Mouse (Mus musculus): ENCODE results near the gene Slc51b. TPM values are rescaled to one million over a fixed set of nuclear protein-coding genes. Genes with fewer than 3 reads are reported as not detected.

The Slc51b gene
- polyA plus RNA-seq, 1 experiment, result not detected

DNA sequence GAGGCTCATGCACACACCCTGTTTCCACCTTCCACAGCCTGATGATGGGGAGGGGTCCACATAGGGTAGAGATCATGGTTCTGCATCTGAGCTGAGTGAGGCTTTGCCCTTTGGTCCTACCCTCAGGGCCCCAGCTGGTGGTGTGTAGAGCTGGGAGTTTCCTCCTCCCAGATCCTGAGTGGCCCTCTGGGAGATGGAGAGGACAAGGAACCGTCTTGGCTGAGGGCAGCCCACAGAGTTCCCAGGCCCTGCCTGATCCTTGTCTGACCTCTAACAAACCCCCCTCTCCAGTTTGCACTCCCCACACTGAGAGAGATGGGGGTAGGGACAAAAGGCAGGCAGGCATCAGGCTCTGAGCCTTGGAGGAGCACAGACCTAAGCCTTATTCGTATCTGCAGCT, 28.4 kb downstream of the Slc51b start:
- H3K27me3 ChIP-seq (ENCODE audit: control insufficient read depth, insufficient read depth, low read length, poor library complexity, severe bottlenecking), result peaks cover 4% of the 10 kb centered on the region
- H3K9me3 ChIP-seq (replicated peaks; ENCODE audit: control insufficient read depth, insufficient read depth, low read length, poor library complexity, severe bottlenecking), result no peaks in the 10 kb centered on the region
- H3K4me1 ChIP-seq (ENCODE audit: control insufficient read depth, insufficient read depth, low read length), result no peaks in the 10 kb centered on the region
- H3K4me3 ChIP-seq (ENCODE audit: low read depth, low read length), result no peak overlapping the region
- TF ChIP-seq EP300 (IDR thresholded peaks at IDR 0.05; ENCODE audit: insufficient read depth, low read depth, low read length), result no peak
- H3K36me3 ChIP-seq (ENCODE audit: control insufficient read depth, insufficient read depth, low read length, poor library complexity, severe bottlenecking), result no peaks in the 10 kb centered on the region
- H3K27ac ChIP-seq (ENCODE audit: insufficient read depth, low read length), result no peak overlapping the region
- no peak overlapping the region for H3K9ac ChIP-seq (ENCODE audit: low read depth, poor library complexity, severe bottlenecking)

DNA sequence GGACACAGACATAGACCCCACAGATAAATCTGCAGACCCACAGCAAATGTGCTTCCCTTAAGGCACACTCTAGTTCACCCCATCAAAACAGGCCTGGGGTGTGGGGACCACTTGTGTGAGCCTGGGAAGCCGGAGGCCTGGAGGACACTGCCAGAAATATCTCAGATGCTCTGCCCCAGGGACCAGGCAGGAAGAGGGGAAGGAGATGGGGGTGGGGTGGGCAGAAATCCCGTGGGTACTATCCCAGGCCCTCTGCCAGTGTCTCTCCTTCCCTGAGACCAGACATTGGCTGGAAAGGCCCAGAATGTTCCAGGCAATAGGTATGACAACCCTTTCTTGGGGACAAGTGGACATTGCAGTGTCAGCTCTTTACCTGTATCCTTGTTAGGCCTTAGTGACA, 29.1 kb downstream of the Slc51b start:
- H3K9ac ChIP-seq (ENCODE audit: low read depth, poor library complexity, severe bottlenecking), result no peak overlapping the region
- H3K27me3 ChIP-seq (ENCODE audit: control insufficient read depth, insufficient read depth, low read length, poor library complexity, severe bottlenecking), result peaks cover 4% of the 10 kb centered on the region
- H3K36me3 ChIP-seq (ENCODE audit: control insufficient read depth, insufficient read depth, low read length, poor library complexity, severe bottlenecking), result no peaks in the 10 kb centered on the region
- H3K4me3 ChIP-seq (ENCODE audit: low read depth, low read length), result no peak overlapping the region
- no peaks in the 10 kb centered on the region for H3K9me3 ChIP-seq (replicated peaks; ENCODE audit: control insufficient read depth, insufficient read depth, low read length, poor library complexity, severe bottlenecking)
- no peak overlapping the region for H3K27ac ChIP-seq (ENCODE audit: insufficient read depth, low read length)
- TF ChIP-seq POLR2A (IDR thresholded peaks at IDR 0.05; ENCODE audit: insufficient read depth, low read length) (no peak), CTCF (IDR thresholded peaks at IDR 0.05; ENCODE audit: low read depth, low read length) (no peak)
- H3K4me1 ChIP-seq (ENCODE audit: control insufficient read depth, insufficient read depth, low read length), result no peaks in the 10 kb centered on the region

DNA sequence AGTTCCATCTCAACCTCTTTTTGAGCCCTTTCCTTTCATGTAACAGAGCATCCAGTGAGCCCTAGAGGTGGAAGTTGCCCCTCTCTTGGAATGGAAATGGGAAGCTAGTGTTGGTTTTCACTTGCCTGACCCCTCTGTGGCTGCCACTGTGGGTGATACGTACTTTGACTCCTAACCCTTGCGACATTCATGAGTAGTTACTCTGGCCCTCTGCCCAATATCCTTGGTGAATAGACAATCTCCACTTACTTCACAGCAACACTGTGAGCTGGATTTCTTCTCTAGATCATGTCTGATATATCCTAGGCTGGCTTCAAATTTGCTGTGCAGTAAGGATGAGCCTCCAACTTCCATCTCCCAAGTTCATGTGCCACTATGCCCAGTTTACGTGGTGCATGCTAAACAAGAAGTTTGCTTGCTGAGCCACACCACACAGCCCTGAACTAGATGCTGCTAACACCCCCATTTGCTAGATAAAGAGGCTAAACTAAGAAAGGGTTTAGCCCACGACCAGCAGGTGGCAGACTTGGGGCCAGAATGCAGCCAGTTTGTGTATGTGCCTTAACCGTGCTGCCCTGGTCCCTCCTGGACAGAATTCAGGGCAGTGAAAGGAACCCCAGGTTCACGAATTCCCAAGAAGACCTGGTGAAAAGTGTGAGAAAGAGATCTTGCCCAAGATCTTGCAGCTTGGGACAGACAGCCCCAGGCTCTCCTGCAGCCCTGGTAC, 30.0 kb downstream of the Slc51b start:
- peaks cover 4% of the 10 kb centered on the region for H3K27me3 ChIP-seq (ENCODE audit: control insufficient read depth, insufficient read depth, low read length, poor library complexity, severe bottlenecking)
- no peak overlapping the region for H3K9ac ChIP-seq (ENCODE audit: low read depth, poor library complexity, severe bottlenecking)
- H3K9me3 ChIP-seq (replicated peaks; ENCODE audit: control insufficient read depth, insufficient read depth, low read length, poor library complexity, severe bottlenecking), result no peaks in the 10 kb centered on the region
- no peak for TF ChIP-seq POLR2A (IDR thresholded peaks at IDR 0.05; ENCODE audit: insufficient read depth, low read length)
- TF ChIP-seq CTCF (IDR thresholded peaks at IDR 0.05; ENCODE audit: low read depth, low read length), result peak; percentile 93
- no peak for TF ChIP-seq EP300 (IDR thresholded peaks at IDR 0.05; ENCODE audit: insufficient read depth, low read depth, low read length)
- H3K4me1 ChIP-seq (ENCODE audit: control insufficient read depth, insufficient read depth, low read length), result no peaks in the 10 kb centered on the region
- no peak overlapping the region for H3K4me3 ChIP-seq (ENCODE audit: low read depth, low read length)
- H3K36me3 ChIP-seq (ENCODE audit: control insufficient read depth, insufficient read depth, low read length, poor library complexity, severe bottlenecking), result no peaks in the 10 kb centered on the region
- no peak overlapping the region for H3K27ac ChIP-seq (ENCODE audit: insufficient read depth, low read length)

DNA sequence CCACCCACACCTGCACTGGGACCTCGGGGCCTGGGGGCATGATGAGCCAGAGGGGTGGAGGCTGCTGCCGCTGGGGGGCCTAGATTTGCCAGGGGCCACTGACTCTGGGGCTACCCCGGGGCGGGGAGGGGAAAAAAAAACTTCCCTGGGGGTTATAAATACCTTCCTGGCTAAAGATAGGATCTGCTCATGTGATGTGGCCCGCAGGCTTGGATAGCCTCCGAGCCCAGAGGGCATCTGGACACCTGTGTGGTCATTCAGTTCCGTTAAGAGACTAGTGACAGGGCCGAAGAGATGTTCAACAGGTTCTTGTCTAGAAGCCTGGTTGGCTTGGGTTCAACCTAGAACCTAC, 31.2 kb downstream of the Slc51b start, which contains the start of gene Kbtbd13:
Gene Kbtbd13 (minus strand): TSS at position 40 of the 352 bp plus-strand sequence.
- no peak for TF ChIP-seq CTCF (IDR thresholded peaks at IDR 0.05; ENCODE audit: low read depth, low read length)
- no peak for TF ChIP-seq POLR2A (IDR thresholded peaks at IDR 0.05; ENCODE audit: insufficient read depth, low read length)
- TF ChIP-seq EP300 (IDR thresholded peaks at IDR 0.05; ENCODE audit: insufficient read depth, low read depth, low read length), result no peak
- Histone ChIP-seq H3K27me3 (ENCODE audit: control insufficient read depth, insufficient read depth, low read length, poor library complexity, severe bottlenecking) (peaks cover 4% of the 10 kb centered on the region), H3K27ac (ENCODE audit: insufficient read depth, low read length) (no peak within 1 kb of the TSS)

DNA sequence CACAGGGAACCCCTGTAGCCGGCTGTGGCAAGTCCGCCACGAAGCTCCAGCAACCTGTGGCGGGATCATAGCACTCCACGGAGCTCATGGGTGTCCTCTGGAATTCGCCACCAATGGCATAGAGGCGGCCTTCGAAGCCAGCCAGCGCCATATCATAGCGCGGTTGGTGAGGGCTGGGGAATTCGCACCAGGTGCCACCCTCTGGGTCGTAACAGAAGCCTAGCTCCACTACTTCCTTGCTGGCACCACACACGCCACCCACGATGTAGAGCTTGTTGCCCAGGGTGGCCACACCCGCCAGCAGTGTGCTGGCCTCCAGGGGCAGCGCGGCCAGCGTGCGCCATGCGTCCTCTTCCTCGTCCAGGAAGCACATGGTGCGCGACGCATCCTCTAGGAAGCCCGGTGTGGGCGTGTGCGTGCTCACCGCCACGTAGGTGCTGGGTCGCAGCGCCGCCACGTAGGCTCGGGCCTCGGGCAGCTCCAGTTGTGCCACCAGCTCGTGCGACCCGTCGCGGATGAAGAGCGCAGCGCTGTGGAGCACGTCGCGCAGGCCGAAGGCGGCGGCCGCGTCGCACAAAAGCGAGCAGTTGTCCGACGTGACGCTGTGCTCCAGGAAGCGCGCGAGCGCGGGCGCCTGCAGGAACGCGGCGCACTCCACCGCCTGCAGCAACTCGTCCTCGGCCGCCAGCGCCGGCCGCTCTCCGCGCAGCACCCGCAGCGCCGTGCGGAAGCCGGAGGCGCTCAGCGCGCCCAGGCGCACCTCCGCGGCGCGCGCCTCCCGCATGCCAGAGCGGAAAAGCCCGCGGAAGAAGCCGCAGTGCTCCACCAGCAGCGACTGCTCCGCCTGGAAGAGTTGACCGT, 31.8 kb downstream of the Slc51b start:
- Histone ChIP-seq H3K9me3 (replicated peaks; ENCODE audit: control insufficient read depth, insufficient read depth, low read length, poor library complexity, severe bottlenecking) (no peaks in the 10 kb centered on the region), H3K27me3 (ENCODE audit: control insufficient read depth, insufficient read depth, low read length, poor library complexity, severe bottlenecking) (peaks cover 4% of the 10 kb centered on the region), H3K4me1 (ENCODE audit: control insufficient read depth, insufficient read depth, low read length) (no peaks in the 10 kb centered on the region), H3K4me3 (ENCODE audit: low read depth, low read length) (peak overlapping the region; percentile 56), H3K36me3 (ENCODE audit: control insufficient read depth, insufficient read depth, low read length, poor library complexity, severe bottlenecking) (no peaks in the 10 kb centered on the region), H3K9ac (ENCODE audit: low read depth, poor library complexity, severe bottlenecking) (peak overlapping the region; percentile 47), H3K27ac (ENCODE audit: insufficient read depth, low read length) (no peak overlapping the region)
- no peak for TF ChIP-seq POLR2A (IDR thresholded peaks at IDR 0.05; ENCODE audit: insufficient read depth, low read length)
- TF ChIP-seq CTCF (IDR thresholded peaks at IDR 0.05; ENCODE audit: low read depth, low read length), result no peak
- no peak for TF ChIP-seq EP300 (IDR thresholded peaks at IDR 0.05; ENCODE audit: insufficient read depth, low read depth, low read length)

More for the DNA sequence above, 31.2 kb downstream of the Slc51b start, which contains the start of gene Kbtbd13:
- H3K4me1 ChIP-seq (ENCODE audit: control insufficient read depth, insufficient read depth, low read length), result no peaks in the 10 kb centered on the region
- H3K4me3 ChIP-seq (ENCODE audit: low read depth, low read length), result peak within 1 kb of the TSS; percentile 56
- H3K9me3 ChIP-seq (replicated peaks; ENCODE audit: control insufficient read depth, insufficient read depth, low read length, poor library complexity, severe bottlenecking), result no peaks in the 10 kb centered on the region
- no peaks in the 10 kb centered on the region for H3K36me3 ChIP-seq (ENCODE audit: control insufficient read depth, insufficient read depth, low read length, poor library complexity, severe bottlenecking)
- peak within 1 kb of the TSS; percentile 47 for H3K9ac ChIP-seq (ENCODE audit: low read depth, poor library complexity, severe bottlenecking)
